Mouse (Mus musculus) limb, embryonic 13.5 days (tissue): Measurements from ENCODE around the gene Lemd1. TPM values are rescaled to one million over a fixed set of nuclear protein-coding genes. Genes with fewer than 3 reads are reported as not detected.

Experiments used
- ATAC-seq: fragments of 200-750 bp; cut with Nextera tagmentation; 2 replicates; pipeline ENCODE4 v1.8.0; 2017; ENCODE audit warnings: low read depth, moderate number of reproducible peaks, moderate TSS enrichment; ENCODE audit not compliant: low FRiP score
- H3K27ac ChIP-seq: fragments of 300-500 bp; sonication (generic); 2 replicates; pipeline ENCODE4 v1.5.1; 2015; ENCODE audit warnings: inconsistent platforms, mild to moderate bottlenecking, moderate library complexity
- H3K27me3 ChIP-seq: fragments of 300-500 bp; sonication (generic); 2 replicates; pipeline ENCODE4 v1.6.1; 2015; ENCODE audit warnings: mild to moderate bottlenecking, inconsistent platforms
- H3K36me3 ChIP-seq: fragments of 300-500 bp; sonication (generic); 2 replicates; pipeline ENCODE4 v1.6.1; 2015; ENCODE audit warnings: inconsistent platforms, mild to moderate bottlenecking, moderate library complexity
- H3K4me1 ChIP-seq: fragments of 300-500 bp; sonication (generic); 2 replicates; pipeline ENCODE4 v1.6.1; 2015; ENCODE audit warnings: inconsistent platforms
- H3K4me2 ChIP-seq: fragments of 300-500 bp; sonication (generic); replicated peaks from 2 replicates; pipeline ENCODE4 v1.6.1; 2015; ENCODE audit warnings: inconsistent platforms, mild to moderate bottlenecking, moderate library complexity
- H3K4me3 ChIP-seq: fragments of 300-500 bp; sonication (generic); 2 replicates; pipeline ENCODE4 v1.5.1; 2015; ENCODE audit warnings: moderate library complexity, mild to moderate bottlenecking, inconsistent platforms
- H3K9ac ChIP-seq: fragments of 300-500 bp; sonication (generic); 2 replicates; pipeline ENCODE4 v1.6.1; 2015; ENCODE audit warnings: mild to moderate bottlenecking, inconsistent platforms
- H3K9me3 ChIP-seq: fragments of 300-500 bp; sonication (generic); 2 replicates; pipeline ENCODE4 v1.6.1; 2016; ENCODE audit warnings: inconsistent platforms
- WGBS: fragments of 180-500 bp; shearing (Covaris S2); methylation state at CpG from one replicate; pipeline ENCODE4 v1.1.7; 2015; 5-methylcytosine and 5-hydroxymethylcytosine counted together
- polyA plus RNA-seq: library from polyadenylated mRNA; unstranded; fragments of >200 nt; fragmentation: Nextera tagmentation; extraction: Ambion mirVana; gene quantifications from 2 replicates; pipeline ENCODE4 v1.2.1, GENCODE M21; 2015

Lemd1 gene
- polyA plus RNA-seq, 1 experiment from 2014 or later, result 0.69 TPM

DNA sequence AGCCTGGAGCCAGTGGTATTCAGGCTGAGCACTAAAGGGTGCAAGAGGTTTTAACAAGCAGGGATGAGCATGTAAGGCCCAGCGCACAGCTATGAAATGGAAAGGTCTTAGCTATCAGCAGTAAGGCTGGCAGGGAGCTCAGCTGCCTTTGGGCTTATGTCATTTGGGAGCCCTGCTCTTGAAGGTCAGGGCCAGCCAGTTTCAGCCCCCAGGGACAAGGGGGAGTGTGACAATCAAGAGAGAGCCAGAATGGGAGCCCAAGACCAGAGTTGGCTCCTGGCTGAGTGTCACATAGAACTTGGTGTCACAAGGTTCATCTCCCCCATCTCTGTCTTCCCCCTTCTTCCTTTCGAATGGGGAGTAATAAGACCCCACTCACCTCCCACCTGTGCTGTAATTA is 96.2 kb downstream of the Lemd1 start:
- no peak overlapping the region for H3K4me2 ChIP-seq
- peaks cover 21% of the 10 kb centered on the region for H3K4me1 ChIP-seq
- no peak overlapping the region for H3K4me3 ChIP-seq
- H3K9ac ChIP-seq, result no peak overlapping the region
- H3K27me3 ChIP-seq, result peaks cover 13% of the 10 kb centered on the region; the same call in 1 of the 2 replicates
- no peaks in the 10 kb centered on the region for H3K36me3 ChIP-seq
- 74% methylated on average over 2 of the region's 2 CpGs for WGBS
- H3K27ac ChIP-seq, result no peak overlapping the region
- no peaks in the 10 kb centered on the region for H3K9me3 ChIP-seq
- no peak for ATAC-seq

DNA sequence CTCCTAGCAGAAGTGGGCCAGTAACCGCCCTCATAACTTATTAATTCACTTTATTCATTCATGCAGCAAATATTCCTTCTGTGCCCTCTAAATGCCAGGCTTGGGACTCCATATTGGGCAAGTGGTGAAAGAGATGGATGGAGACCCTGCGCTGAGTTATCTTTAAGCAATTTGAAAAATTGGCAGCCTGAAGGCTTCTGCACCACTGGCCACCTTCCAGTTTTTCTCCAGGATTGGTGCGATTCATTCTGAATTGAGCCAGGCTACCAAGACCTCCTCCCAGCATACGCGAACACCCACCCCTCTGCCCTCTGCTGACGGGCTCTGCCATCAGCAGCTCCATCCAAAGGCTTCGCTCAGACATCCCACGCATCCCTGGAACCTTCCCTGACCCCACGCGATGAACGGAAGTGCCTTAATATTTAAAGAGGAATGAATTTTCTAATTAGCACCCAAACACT is 96.8 kb downstream of the Lemd1 start:
- Histone ChIP-seq H3K36me3 (no peaks in the 10 kb centered on the region), H3K27ac (no peak overlapping the region), H3K9me3 (no peaks in the 10 kb centered on the region), H3K9ac (no peak overlapping the region), H3K4me1 (peaks cover 26% of the 10 kb centered on the region), H3K4me2 (no peak overlapping the region), H3K27me3 (peaks cover 9% of the 10 kb centered on the region; the same call in 1 of the 2 replicates), H3K4me3 (no peak overlapping the region)
- 22% methylated on average over 11 of the region's 11 CpGs for WGBS
- ATAC-seq, result no peak

DNA sequence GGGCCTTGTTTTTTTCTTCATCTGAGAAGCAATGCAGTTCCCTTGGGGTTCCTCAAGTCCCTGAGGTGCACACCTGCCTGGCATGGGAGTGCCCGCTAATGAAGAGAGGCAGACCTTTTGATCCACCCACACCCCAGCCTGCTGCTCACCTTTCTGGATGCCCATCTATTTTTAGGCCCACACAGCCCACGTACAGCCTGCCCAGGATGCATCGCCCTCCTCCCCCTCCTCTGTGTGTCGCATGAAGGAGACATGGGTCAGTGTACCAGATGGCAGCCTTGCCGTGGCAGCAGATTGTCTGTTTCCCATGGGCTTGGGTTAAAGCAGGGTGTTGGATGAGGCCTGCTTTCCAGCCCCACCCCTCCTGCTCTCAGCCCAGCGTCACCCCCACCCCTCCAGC is 98.7 kb downstream of the Lemd1 start:
- H3K4me3 ChIP-seq, result no peak overlapping the region
- ATAC-seq, result no peak
- H3K4me2 ChIP-seq, result no peak overlapping the region
- no peak overlapping the region for H3K27ac ChIP-seq
- 82% methylated on average over 6 of the region's 6 CpGs for WGBS
- peaks cover 16% of the 10 kb centered on the region for H3K27me3 ChIP-seq
- no peaks in the 10 kb centered on the region for H3K36me3 ChIP-seq
- no peak overlapping the region for H3K9ac ChIP-seq
- peaks cover 27% of the 10 kb centered on the region for H3K4me1 ChIP-seq
- H3K9me3 ChIP-seq, result no peaks in the 10 kb centered on the region

DNA sequence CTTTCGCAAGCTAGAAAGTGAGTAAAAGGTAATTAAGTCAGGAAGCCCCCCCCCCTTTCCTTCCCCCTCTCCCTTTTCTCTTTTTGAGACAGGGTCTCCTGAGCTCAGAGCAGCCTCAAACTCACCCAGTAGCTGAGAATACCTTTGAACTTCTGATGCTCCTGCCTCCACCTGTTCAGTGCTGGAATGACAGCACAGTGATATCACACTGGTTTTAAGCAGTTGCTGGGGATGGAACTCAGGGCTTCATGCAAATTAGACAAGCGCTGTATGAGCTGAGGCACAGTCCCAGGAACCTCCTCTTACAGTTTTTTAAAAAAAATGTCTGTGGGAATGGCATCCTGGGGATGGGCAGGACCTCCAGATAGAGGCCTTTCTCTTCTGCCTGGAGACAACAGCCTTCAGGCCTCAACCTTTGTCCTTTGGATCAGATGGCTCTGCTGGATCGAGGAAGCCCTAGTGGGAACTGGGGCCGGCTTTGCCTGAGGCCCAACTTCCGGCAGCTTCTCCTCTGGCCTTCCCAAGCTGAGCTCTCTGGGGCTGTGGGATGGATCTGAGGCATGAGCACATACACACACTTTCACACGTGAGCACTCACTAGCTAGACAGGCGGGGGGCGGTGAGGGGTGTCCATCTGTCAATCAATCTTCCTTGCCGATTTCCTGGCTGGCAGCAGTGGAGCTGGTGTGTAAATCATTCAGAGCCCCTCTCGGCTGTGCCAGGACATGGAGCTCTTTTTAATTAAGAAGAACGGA is 99.9 kb downstream of the Lemd1 start:
- Histone ChIP-seq H3K27me3 (peaks cover 21% of the 10 kb centered on the region), H3K36me3 (no peaks in the 10 kb centered on the region), H3K27ac (peak overlapping the region; percentile 10; the same call in 1 of the 2 replicates), H3K4me3 (no peak overlapping the region), H3K9me3 (no peaks in the 10 kb centered on the region), H3K4me2 (no peak overlapping the region), H3K9ac (no peak overlapping the region), H3K4me1 (peaks cover 27% of the 10 kb centered on the region)
- ATAC-seq, result no peak
- WGBS, result 32% methylated on average over 11 of the region's 11 CpGs

DNA sequence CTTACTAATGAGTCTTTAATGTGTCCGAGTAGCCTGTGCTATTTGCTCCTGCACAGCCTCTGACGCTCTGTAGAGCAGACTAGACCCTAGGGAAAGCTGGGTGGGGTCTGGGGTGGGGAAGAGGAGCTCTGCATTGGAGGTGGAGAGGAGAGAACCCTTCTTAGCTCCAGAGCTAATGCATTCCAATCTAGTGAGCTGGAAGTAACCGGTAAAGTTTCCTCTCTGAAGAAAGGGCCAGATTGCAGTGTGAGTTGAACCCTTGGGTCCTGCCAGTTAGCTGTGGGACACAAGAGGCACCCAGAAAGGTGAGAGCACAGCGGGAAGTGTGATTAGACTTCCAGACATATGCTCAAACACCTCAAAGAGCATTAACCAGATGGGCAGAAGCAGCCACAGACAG is 100.5 kb downstream of the Lemd1 start:
- peak overlapping the region; percentile 25; the same call in 1 of the 2 replicates for H3K4me2 ChIP-seq
- no peaks in the 10 kb centered on the region for H3K9me3 ChIP-seq
- H3K27ac ChIP-seq, result peak overlapping the region; percentile 56; the same call in 1 of the 2 replicates
- no peak overlapping the region for H3K4me3 ChIP-seq
- H3K9ac ChIP-seq, result no peak overlapping the region
- peak; percentile 45; the same call in 1 of the 2 replicates for ATAC-seq
- 13% methylated on average over 4 of the region's 4 CpGs for WGBS
- peaks cover 27% of the 10 kb centered on the region for H3K4me1 ChIP-seq
- H3K27me3 ChIP-seq, result peaks cover 21% of the 10 kb centered on the region
- no peaks in the 10 kb centered on the region for H3K36me3 ChIP-seq

DNA sequence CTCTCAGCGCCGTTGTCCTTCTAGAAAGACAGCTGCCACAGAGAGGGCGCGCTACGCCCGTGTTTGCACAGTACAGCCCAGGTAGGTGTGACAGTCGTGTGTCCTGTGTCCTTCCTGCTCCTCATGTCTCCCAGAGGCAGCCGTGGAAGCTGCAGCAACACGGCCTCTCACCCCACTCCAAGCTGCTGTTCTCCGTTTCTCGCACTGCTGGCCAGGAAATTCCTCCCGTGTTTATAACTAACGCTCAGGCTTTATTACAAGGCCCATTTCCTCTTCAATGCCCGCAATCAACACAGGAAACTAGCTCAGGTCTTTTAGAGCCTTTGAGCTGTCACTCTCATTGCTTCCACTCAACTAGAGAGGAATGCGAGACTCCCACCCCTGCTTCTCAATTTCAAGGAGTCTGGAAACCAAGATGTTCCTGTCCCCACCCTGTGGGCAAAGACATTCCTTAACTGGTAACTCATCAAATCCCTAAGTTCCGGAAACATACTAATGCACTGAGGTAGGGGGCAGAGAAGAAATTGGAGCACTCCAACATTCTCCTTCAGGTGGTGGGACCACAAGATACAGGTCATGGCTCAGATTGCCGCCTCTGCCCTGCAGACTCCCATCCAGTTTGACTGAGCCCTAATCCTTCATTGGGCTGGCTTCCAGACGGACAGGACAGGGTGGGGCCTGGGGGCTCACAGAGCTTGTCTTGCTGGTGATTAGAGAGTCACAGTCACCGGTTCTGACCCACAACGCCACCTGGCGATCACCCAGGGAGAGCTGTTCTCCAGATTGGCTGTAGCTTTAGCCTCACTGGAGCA is 101.3 kb downstream of the Lemd1 start:
- Histone ChIP-seq H3K9ac (no peak overlapping the region), H3K9me3 (no peaks in the 10 kb centered on the region), H3K27me3 (peaks cover 28% of the 10 kb centered on the region), H3K4me2 (peak overlapping the region; percentile 25; the same call in 1 of the 2 replicates), H3K4me3 (no peak overlapping the region), H3K36me3 (no peaks in the 10 kb centered on the region), H3K27ac (peak overlapping the region; percentile 56; the same call in 1 of the 2 replicates), H3K4me1 (peaks cover 27% of the 10 kb centered on the region)
- ATAC-seq, result no peak; the same call in 1 of the 2 replicates
- WGBS, result 26% methylated on average over 21 of the region's 21 CpGs

DNA sequence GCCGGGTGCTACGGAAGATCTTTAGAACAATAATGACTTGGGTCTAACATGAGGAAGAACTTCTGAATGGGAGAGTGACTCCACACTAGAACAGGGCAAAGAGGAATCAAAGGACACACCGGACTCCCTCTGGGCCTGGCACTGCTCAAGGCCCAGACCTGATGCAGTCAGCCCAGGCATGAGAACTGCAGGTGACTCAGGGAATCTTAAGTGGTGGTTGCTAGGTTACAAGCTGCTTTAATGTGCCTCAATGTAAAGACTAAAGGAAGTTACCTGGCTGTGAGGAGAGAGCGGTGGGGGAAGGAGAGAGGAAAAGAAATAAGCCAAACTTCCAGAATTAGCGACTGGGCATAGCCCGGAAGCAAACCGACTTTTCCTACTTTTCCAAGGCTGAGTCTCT is 104.3 kb downstream of the Lemd1 start:
- Histone ChIP-seq H3K4me3 (no peak overlapping the region), H3K4me2 (no peak overlapping the region), H3K27me3 (peaks cover 58% of the 10 kb centered on the region), H3K9me3 (no peaks in the 10 kb centered on the region), H3K27ac (no peak overlapping the region), H3K9ac (no peak overlapping the region), H3K36me3 (no peaks in the 10 kb centered on the region), H3K4me1 (peaks cover 35% of the 10 kb centered on the region)
- WGBS, result 76% methylated on average over 7 of the region's 7 CpGs
- ATAC-seq, result no peak

DNA sequence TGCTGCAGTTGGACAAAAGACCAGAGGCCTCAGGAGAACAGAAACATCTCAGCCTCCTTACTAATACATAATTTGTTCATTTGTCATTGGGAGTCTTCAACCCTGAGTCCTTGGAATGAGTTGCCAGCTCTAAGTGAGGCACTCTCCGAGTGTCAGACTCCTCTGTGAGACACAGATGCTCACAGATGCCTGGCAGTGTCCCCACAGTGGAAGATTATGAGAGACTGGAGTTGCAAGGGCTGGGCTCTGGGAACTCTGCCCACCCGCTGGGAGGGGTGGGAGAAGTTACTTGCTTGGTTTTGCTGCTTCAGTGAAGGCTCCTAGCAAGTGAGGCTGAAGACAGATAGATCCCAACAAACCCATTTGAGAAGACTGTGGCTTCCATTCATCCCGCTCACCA is 104.8 kb downstream of the Lemd1 start:
- no peaks in the 10 kb centered on the region for H3K36me3 ChIP-seq
- H3K27me3 ChIP-seq, result peaks cover 63% of the 10 kb centered on the region
- no peak overlapping the region for H3K27ac ChIP-seq
- no peak overlapping the region for H3K9ac ChIP-seq
- H3K4me3 ChIP-seq, result no peak overlapping the region
- peaks cover 32% of the 10 kb centered on the region for H3K4me1 ChIP-seq
- no peak for ATAC-seq
- H3K9me3 ChIP-seq, result no peaks in the 10 kb centered on the region
- H3K4me2 ChIP-seq, result no peak overlapping the region
- WGBS, result 72% methylated on average over 3 of the region's 3 CpGs

DNA sequence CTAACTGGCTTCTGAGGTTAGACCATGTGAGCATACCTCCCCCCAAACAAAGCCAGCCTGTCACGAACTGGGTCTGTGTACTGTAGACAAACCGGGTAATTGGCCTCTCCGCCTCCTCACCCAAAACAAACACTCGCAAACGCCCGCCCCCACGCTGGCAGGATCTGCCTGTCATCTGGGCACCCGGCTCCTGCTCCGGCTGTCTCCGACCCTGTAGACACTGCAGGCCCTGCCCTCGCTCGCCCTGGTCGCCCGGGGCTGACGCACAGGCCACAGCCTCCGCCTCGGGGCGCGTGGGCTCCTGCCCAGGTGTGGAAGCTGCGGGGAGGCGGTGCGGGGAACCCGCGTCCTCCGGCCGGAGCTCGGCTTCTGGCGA is 107.2 kb downstream of the Lemd1 start, which contains the start of gene Klhdc8a:
Gene Klhdc8a (plus strand): TSS at position 202 of the 376 bp plus-strand sequence.
- Histone ChIP-seq H3K27ac (no peak within 1 kb of the TSS), H3K9me3 (no peaks in the 10 kb centered on the region), H3K27me3 (peaks cover 85% of the 10 kb centered on the region), H3K4me2 (peak within 1 kb of the TSS; percentile 100), H3K9ac (peak within 1 kb of the TSS; percentile 72), H3K4me3 (peak within 1 kb of the TSS; percentile 59), H3K4me1 (peaks cover 12% of the 10 kb centered on the region), H3K36me3 (no peaks in the 10 kb centered on the region)
- ATAC-seq, result peak; percentile 26; the same call in 1 of the 2 replicates
- under 1% methylated on average over 28 of the region's 28 CpGs for WGBS

DNA sequence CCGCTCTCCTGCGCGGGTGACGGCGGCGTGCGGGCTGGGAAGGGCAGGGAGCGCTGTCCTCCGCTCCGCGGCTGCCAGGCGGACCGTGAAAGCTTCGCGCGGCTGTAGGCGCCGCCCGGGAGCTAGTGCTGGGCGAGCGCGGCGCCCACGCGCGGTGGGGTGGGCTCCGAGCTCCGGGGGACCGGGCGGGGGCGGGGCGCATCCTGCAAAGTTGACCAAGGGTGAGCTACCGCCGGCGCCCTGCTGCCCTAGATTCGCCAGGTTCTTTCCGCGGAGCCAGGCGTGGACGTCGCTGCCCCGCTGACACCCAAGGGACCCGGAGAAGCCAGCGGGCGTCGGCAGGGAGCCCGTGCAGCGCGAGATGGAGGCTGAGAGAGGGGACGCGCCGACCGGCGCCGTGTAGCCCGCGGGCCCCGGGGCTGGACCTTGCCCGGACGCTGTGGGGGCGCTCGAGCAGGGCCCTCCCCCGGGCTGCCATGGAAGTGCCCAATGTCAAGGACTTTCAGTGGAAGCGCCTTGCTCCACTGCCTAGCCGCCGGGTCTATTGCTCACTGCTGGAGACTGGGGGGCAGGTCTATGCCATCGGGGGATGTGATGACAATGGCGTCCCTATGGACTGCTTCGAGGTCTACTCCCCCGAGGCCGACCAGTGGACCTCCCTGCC is 107.7 kb downstream of the Lemd1 start:
- H3K4me1 ChIP-seq, result peaks cover 12% of the 10 kb centered on the region
- no peaks in the 10 kb centered on the region for H3K9me3 ChIP-seq
- H3K27me3 ChIP-seq, result peaks cover 85% of the 10 kb centered on the region
- peak overlapping the region; percentile 72 for H3K9ac ChIP-seq
- H3K4me2 ChIP-seq, result peak overlapping the region; percentile 100
- ATAC-seq, result peak; percentile 37; the same call in 1 of the 2 replicates
- H3K36me3 ChIP-seq, result no peaks in the 10 kb centered on the region
- under 1% methylated on average over 70 of the region's 71 CpGs for WGBS
- no peak overlapping the region for H3K27ac ChIP-seq
- H3K4me3 ChIP-seq, result peak overlapping the region; percentile 59

DNA sequence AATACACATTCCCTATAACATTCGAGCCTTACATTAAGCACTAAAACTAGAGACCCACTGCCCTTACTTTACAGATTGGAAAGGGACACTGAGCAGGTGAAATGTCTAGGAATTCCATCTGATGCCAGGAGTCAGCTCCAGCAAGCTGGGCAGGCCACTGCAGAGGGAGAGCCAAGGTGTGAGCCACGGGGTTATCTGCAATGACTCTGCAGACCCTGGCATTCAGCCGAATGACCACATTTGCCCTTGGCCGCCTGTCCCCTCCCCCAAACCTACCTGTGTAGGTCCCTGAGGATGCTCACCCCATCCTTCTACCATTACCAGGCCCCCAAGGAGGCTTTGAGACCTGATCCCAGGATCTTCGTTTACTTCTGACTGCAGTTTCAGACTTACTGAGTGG is 108.5 kb downstream of the Lemd1 start:
- Histone ChIP-seq H3K4me1 (peaks cover 12% of the 10 kb centered on the region), H3K36me3 (no peaks in the 10 kb centered on the region), H3K9me3 (no peaks in the 10 kb centered on the region), H3K4me2 (0 out of 2 replicates have a peak overlapping the region, but pooled peaks have one; percentile 100), H3K27ac (no peak overlapping the region), H3K4me3 (no peak overlapping the region), H3K9ac (no peak overlapping the region), H3K27me3 (peaks cover 85% of the 10 kb centered on the region)
- WGBS, result 77% methylated on average over 5 of the region's 5 CpGs
- ATAC-seq, result no peak
